Mouse (Mus musculus): ENCODE measurements around the gene Gnb5.

DNA sequence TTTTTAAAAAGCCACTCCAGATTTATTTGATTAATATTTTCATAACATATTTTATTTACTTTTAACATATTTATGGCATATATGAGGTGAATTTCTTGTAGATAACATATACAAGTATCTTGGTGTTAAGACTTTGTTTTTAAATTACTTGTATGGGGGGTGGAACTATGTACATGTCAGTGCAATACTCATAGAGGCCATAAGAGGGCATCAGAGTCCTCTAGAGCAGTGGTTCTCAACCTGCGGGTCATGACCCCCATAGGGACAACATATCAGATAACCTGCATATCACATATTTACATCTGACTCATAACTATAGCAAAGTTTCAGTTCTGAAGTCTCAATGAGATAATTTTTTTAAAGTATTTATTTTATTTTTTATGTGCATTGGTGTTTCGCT lies 6.7 kb upstream of the Gnb5 start:
- TF ChIP-seq CTCF (IDR thresholded peaks at IDR 0.05; ENCODE audit: low read depth) (peak; percentile 57), EP300 (IDR thresholded peaks at IDR 0.05; ENCODE audit: low read depth) (no peak)
